Mouse (Mus musculus) E14TG2a.4 (cell line): ENCODE results near the gene Rasgrf2.
A peak's percentile ranks its signal among the peaks of the same experiment; 100 is the strongest.

ENCODE experiments used
- H3K27me3 ChIP-seq: 2 replicates; pipeline ENCODE4 v1.6.1; 2014; ENCODE audit warnings: low read length, control low read depth; ENCODE audit not compliant: insufficient read depth
- H3K36me3 ChIP-seq: 2 replicates; pipeline ENCODE4 v1.6.1; 2014; ENCODE audit warnings: low read length, control low read depth; ENCODE audit not compliant: insufficient read depth
- H3K4me1 ChIP-seq: replicated peaks from 2 replicates; pipeline ENCODE4 v1.6.1; 2014; ENCODE audit warnings: low read depth, low read length, control low read depth
- H3K4me3 ChIP-seq: replicated peaks from 2 replicates; pipeline ENCODE4 v1.5.1; 2014; ENCODE audit warnings: mild to moderate bottlenecking, low read length
- H3K9me3 ChIP-seq: 2 replicates; pipeline ENCODE4 v1.6.1; 2014; ENCODE audit warnings: low read length, control low read depth
- CTCF ChIP-seq: conservative IDR thresholded peaks from 2 replicates; pipeline ENCODE4 v1.5.1; 2014; ENCODE audit warnings: low read length
- NANOG ChIP-seq: IDR thresholded peaks from 2 replicates; pipeline ENCODE4 v1.6.1; 2014; ENCODE audit warnings: borderline replicate concordance, low read length, mixed read lengths
- POU5F1 ChIP-seq: IDR thresholded peaks from 2 replicates; pipeline ENCODE4 v1.6.1; 2014; ENCODE audit warnings: low read length, borderline replicate concordance

Gene Rasgrf2

GRCm38 (mm10) chr13:92027951-92028350 is 103.5 kb downstream of the Rasgrf2 start:
- Histone ChIP-seq H3K4me1 (no peaks in the 10 kb centered on the region), H3K36me3 (no peaks in the 10 kb centered on the region), H3K4me3 (no peak overlapping the region), H3K9me3 (no peaks in the 10 kb centered on the region), H3K27me3 (no peaks in the 10 kb centered on the region)
- TF ChIP-seq CTCF (no peak), NANOG (no peak)

- Histone ChIP-seq H3K27me3 (no peaks in the 10 kb centered on the region), H3K4me1 (no peaks in the 10 kb centered on the region), H3K9me3 (no peaks in the 10 kb centered on the region), H3K4me3 (no peak overlapping the region), H3K36me3 (no peaks in the 10 kb centered on the region)
- TF ChIP-seq POU5F1, result no peak
- TF ChIP-seq NANOG, result no peak
- TF ChIP-seq CTCF, result no peak
Observed at GRCm38 (mm10) chr13:92026651-92027050, 104.8 kb downstream of the Rasgrf2 start.

- TF ChIP-seq POU5F1 (no peak), CTCF (no peak), NANOG (no peak)
- no peaks in the 10 kb centered on the region for H3K9me3 ChIP-seq
Observed at GRCm38 (mm10) chr13:92025124-92025523, 106.3 kb downstream of the Rasgrf2 start.

GRCm38 (mm10) chr13:92022202-92022601 is 109.3 kb downstream of the Rasgrf2 start:
- no peaks in the 10 kb centered on the region for H3K27me3 ChIP-seq
- H3K9me3 ChIP-seq, result no peaks in the 10 kb centered on the region
- H3K4me1 ChIP-seq, result no peaks in the 10 kb centered on the region
- H3K4me3 ChIP-seq, result no peak overlapping the region
- no peak for TF ChIP-seq POU5F1
- no peaks in the 10 kb centered on the region for H3K36me3 ChIP-seq

More at GRCm38 (mm10) chr13:92025124-92025523, 106.3 kb downstream of the Rasgrf2 start:
- no peaks in the 10 kb centered on the region for H3K27me3 ChIP-seq
- H3K4me3 ChIP-seq, result no peak overlapping the region
- H3K4me1 ChIP-seq, result no peaks in the 10 kb centered on the region
- H3K36me3 ChIP-seq, result no peaks in the 10 kb centered on the region

GRCm38 (mm10) chr13:91996929-91997328 is 134.5 kb downstream of the Rasgrf2 start:
- no peak overlapping the region for H3K4me3 ChIP-seq
- H3K27me3 ChIP-seq, result no peaks in the 10 kb centered on the region
- TF ChIP-seq CTCF (no peak), POU5F1 (no peak), NANOG (no peak)
- H3K9me3 ChIP-seq, result no peaks in the 10 kb centered on the region
- H3K4me1 ChIP-seq, result no peaks in the 10 kb centered on the region
- H3K36me3 ChIP-seq, result no peaks in the 10 kb centered on the region

- Histone ChIP-seq H3K4me1 (no peaks in the 10 kb centered on the region), H3K9me3 (no peaks in the 10 kb centered on the region), H3K27me3 (no peaks in the 10 kb centered on the region), H3K36me3 (no peaks in the 10 kb centered on the region), H3K4me3 (no peak overlapping the region)
- no peak for TF ChIP-seq CTCF
Observed at GRCm38 (mm10) chr13:91991412-91991811, 140.0 kb downstream of the Rasgrf2 start.

GRCm38 (mm10) chr13:91990709-91991284 is 140.7 kb downstream of the Rasgrf2 start:
- Histone ChIP-seq H3K4me3 (no peak overlapping the region), H3K36me3 (no peaks in the 10 kb centered on the region), H3K9me3 (no peaks in the 10 kb centered on the region), H3K27me3 (no peaks in the 10 kb centered on the region), H3K4me1 (no peaks in the 10 kb centered on the region)
- TF ChIP-seq CTCF, result no peak
- no peak for TF ChIP-seq NANOG
- no peak for TF ChIP-seq POU5F1

- Histone ChIP-seq H3K4me1 (no peaks in the 10 kb centered on the region), H3K36me3 (no peaks in the 10 kb centered on the region), H3K4me3 (no peak overlapping the region), H3K27me3 (no peaks in the 10 kb centered on the region), H3K9me3 (no peaks in the 10 kb centered on the region)
- TF ChIP-seq NANOG, result no peak
- TF ChIP-seq CTCF, result no peak
- no peak for TF ChIP-seq POU5F1
Observed at GRCm38 (mm10) chr13:91988378-91988777, 143.1 kb downstream of the Rasgrf2 start.

GRCm38 (mm10) chr13:91986958-91987357 is 144.5 kb downstream of the Rasgrf2 start:
- peak; percentile 60 for TF ChIP-seq CTCF
- no peak for TF ChIP-seq POU5F1
- no peak for TF ChIP-seq NANOG
- Histone ChIP-seq H3K36me3 (no peaks in the 10 kb centered on the region), H3K27me3 (no peaks in the 10 kb centered on the region), H3K4me1 (no peaks in the 10 kb centered on the region), H3K4me3 (no peak overlapping the region), H3K9me3 (no peaks in the 10 kb centered on the region)
